In the genomic region with DNA sequence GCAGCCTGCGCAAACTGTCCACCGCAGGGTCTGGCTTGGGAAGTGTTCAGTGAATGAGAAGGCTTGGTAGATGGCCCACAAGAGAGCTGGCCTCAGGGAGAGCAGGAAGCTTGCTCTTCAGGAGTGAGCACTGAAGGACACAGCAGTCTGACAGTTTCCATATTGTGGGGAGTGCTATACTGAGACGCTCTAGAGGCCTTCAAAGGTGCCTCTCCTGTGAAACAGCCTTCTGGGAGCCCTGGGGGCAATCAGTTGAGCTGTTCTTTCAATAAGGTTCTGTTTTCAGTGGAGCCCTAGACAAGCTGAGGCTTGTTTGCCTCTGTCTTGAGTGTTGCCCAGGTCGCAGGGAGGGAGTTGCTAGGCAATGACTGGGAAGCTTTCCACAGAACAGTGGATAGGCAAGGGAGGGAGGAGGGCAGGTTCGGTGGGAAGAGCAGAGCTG, we compare ENCODE assay signal across 9 mouse cellular contexts.
A peak's percentile ranks its signal among the peaks of the same experiment; 100 is the strongest.
DNase-seq lines count a peak whose midpoint lies in the region; ATAC-seq and TF ChIP-seq lines count a peak whose summit lies in the region.
"Had no signal": no experiment of that assay in that cellular context is flagged by ENCODE, and none has a peak within 500 bp of the region (broad histone marks: within the 10 kb centered on the region; RNA-seq: fewer than 3 reads in every experiment).

No protein-coding gene starts in this region.

- WGBS in intestine, embryonic 15.5 days = 53% methylated on average over 5 of the region's 5 CpGs
- 56% methylated on average over 5 of the region's 5 CpGs for WGBS in intestine, postnatal 0 days
- 41% methylated on average over 5 of the region's 5 CpGs for WGBS in forebrain, postnatal 0 days
- 54% methylated on average over 5 of the region's 5 CpGs for WGBS in limb, embryonic 15.5 days

- H3K9me3 ChIP-seq in intestine, embryonic 15.5 days = no peaks in the 10 kb centered on the region
- H3K9me3 ChIP-seq in intestine, postnatal 0 days (ENCODE audit: control insufficient read depth) = no peaks in the 10 kb centered on the region
- no peaks in the 10 kb centered on the region for H3K9me3 ChIP-seq in forebrain, postnatal 0 days (ENCODE audit: low read length)
- H3K9me3 ChIP-seq in limb, embryonic 15.5 days = no peaks in the 10 kb centered on the region

- H3K4me2 ChIP-seq in intestine, embryonic 15.5 days (replicated peaks) = no peak overlapping the region
- no peak overlapping the region for H3K4me2 ChIP-seq in intestine, postnatal 0 days (replicated peaks; ENCODE audit: low read depth)
- no peak overlapping the region for H3K4me2 ChIP-seq in forebrain, postnatal 0 days (ENCODE audit: low read depth)
- no peak overlapping the region for H3K4me2 ChIP-seq in limb, embryonic 15.5 days

- no peak overlapping the region for H3K4me3 ChIP-seq in intestine, embryonic 15.5 days (replicated peaks)
- no peak overlapping the region for H3K4me3 ChIP-seq in intestine, postnatal 0 days (ENCODE audit: low read depth, low read length)
- no peak overlapping the region for H3K4me3 ChIP-seq in forebrain, postnatal 0 days (ENCODE audit: low read depth, low read length)
- H3K4me3 ChIP-seq in limb, embryonic 15.5 days = no peak overlapping the region

- ATAC-seq in intestine, embryonic 15.5 days = peak; percentile 49; the same call in 1 of the 2 replicates
- ATAC-seq in intestine, postnatal 0 days = no peak
- ATAC-seq in forebrain, postnatal 0 days = peak; percentile 86
- ATAC-seq in limb, embryonic 15.5 days (ENCODE audit: insufficient number of reproducible peaks, low FRiP score, low TSS enrichment, low read depth) = peak; percentile 62; the same call in 1 of the 2 replicates
- ATAC-seq: liver, postnatal 0 days had no signal

- no peaks in the 10 kb centered on the region for H3K36me3 ChIP-seq in intestine, embryonic 15.5 days
- H3K36me3 ChIP-seq in intestine, postnatal 0 days (ENCODE audit: control insufficient read depth, insufficient read depth) = no peaks in the 10 kb centered on the region
- H3K36me3 ChIP-seq in forebrain, postnatal 0 days (ENCODE audit: insufficient read depth) = no peaks in the 10 kb centered on the region
- H3K36me3 ChIP-seq in limb, embryonic 15.5 days = no peaks in the 10 kb centered on the region

- 0 out of 2 replicates have a peak, but pooled peaks cover 5% of the 10 kb centered on the region for H3K4me1 ChIP-seq in intestine, embryonic 15.5 days (replicated peaks)
- H3K4me1 ChIP-seq in intestine, postnatal 0 days (replicated peaks; ENCODE audit: control insufficient read depth, insufficient read depth, low read length) = no peaks in the 10 kb centered on the region
- peaks cover 4% of the 10 kb centered on the region; the same call in 1 of the 2 replicates for H3K4me1 ChIP-seq in forebrain, postnatal 0 days (ENCODE audit: insufficient read depth)
- peaks cover 20% of the 10 kb centered on the region; the same call in 1 of the 2 replicates for H3K4me1 ChIP-seq in limb, embryonic 15.5 days

- H3K9ac ChIP-seq in intestine, embryonic 15.5 days = no peak overlapping the region
- no peak overlapping the region for H3K9ac ChIP-seq in intestine, postnatal 0 days (ENCODE audit: low read depth, low read length)
- H3K9ac ChIP-seq in forebrain, postnatal 0 days = no peak overlapping the region
- no peak overlapping the region for H3K9ac ChIP-seq in limb, embryonic 15.5 days
- H3K9ac ChIP-seq: liver, postnatal 0 days had no signal

- no peaks in the 10 kb centered on the region for H3K27me3 ChIP-seq in intestine, embryonic 15.5 days (replicated peaks)
- no peaks in the 10 kb centered on the region for H3K27me3 ChIP-seq in intestine, postnatal 0 days (replicated peaks; ENCODE audit: control insufficient read depth, insufficient read depth, low read length)
- H3K27me3 ChIP-seq in forebrain, postnatal 0 days (ENCODE audit: insufficient read depth, low read length) = no peaks in the 10 kb centered on the region
- no peaks in the 10 kb centered on the region for H3K27me3 ChIP-seq in limb, embryonic 15.5 days

- H3K27ac ChIP-seq in intestine, embryonic 15.5 days = no peak overlapping the region
- no peak overlapping the region for H3K27ac ChIP-seq in intestine, postnatal 0 days (ENCODE audit: low read depth, low read length)
- peak overlapping the region; percentile 21; the same call in 1 of the 2 replicates for H3K27ac ChIP-seq in forebrain, postnatal 0 days (ENCODE audit: low read depth, low read length)
- H3K27ac ChIP-seq in limb, embryonic 15.5 days = peak overlapping the region; percentile 27; the same call in 1 of the 2 replicates

- TF ChIP-seq CTCF in intestine, postnatal 0 days (IDR thresholded peaks at IDR 0.05; ENCODE audit: low read depth) = no peak
- TF ChIP-seq CTCF in forebrain, postnatal 0 days (IDR thresholded peaks at IDR 0.05; ENCODE audit: low read depth) = no peak

- peak; percentile 54 for DNase-seq in brain, adult 2 months (ENCODE audit: low read depth, low spot score)
- peak; percentile 63 for DNase-seq in forebrain, postnatal 0 days
- no peak for DNase-seq in heart, adult 8-10 months (ENCODE audit: low spot score)
- DNase-seq in adrenal gland, postnatal 4 days (ENCODE audit: low spot score in 2 of 2) = no peak
- no peak for DNase-seq in yolk sac, embryonic 10.5 days (ENCODE audit: low spot score)
- DNase-seq: liver, postnatal 0 days had no signal

Comparison
In these comparisons a context has a peak if more than half of its experiments do, and no peak if none do; other contexts are left out.
1. H3K27ac ChIP-seq: peak in forebrain, postnatal 0 days (single experiment) and limb, embryonic 15.5 days (single experiment); none in intestine, embryonic 15.5 days (single experiment) and intestine, postnatal 0 days (single experiment).
2. DNase-seq: peak in brain, adult 2 months (single experiment) and forebrain, postnatal 0 days (single experiment); none in heart, adult 8-10 months (single experiment), adrenal gland, postnatal 4 days (0 of 2) and yolk sac, embryonic 10.5 days (single experiment).